Mouse (Mus musculus): ENCODE measurements around the gene Rhbdd1. TPM values are rescaled to one million over a fixed set of nuclear protein-coding genes. Genes with fewer than 3 reads are reported as not detected.
A peak's percentile ranks its signal among the peaks of the same experiment; 100 is the strongest.

Rhbdd1 gene
- polyA plus RNA-seq, 1 experiment from 2014 or later = 6.8 TPM

- H3K9ac ChIP-seq (ENCODE audit: low read depth, low read length) = no peak overlapping the region
- no peaks in the 10 kb centered on the region for H3K9me3 ChIP-seq (ENCODE audit: control insufficient read depth, low read length)
- 19% methylated on average over 4 of the region's 4 CpGs for WGBS
- no peaks in the 10 kb centered on the region for H3K36me3 ChIP-seq (ENCODE audit: control insufficient read depth, insufficient read depth, low read length)
- DNase-seq (ENCODE audit: low spot score) = peak; percentile 59
- H3K4me1 ChIP-seq (ENCODE audit: control insufficient read depth, insufficient read depth, low read length) = peaks cover 9% of the 10 kb centered on the region; the same call in 1 of the 2 replicates
- H3K27me3 ChIP-seq (replicated peaks; ENCODE audit: control insufficient read depth, insufficient read depth, low read length) = no peaks in the 10 kb centered on the region
- no peak overlapping the region for H3K4me2 ChIP-seq (ENCODE audit: low read depth, low read length)
- ATAC-seq (ENCODE audit: low read depth) = no peak
- H3K4me3 ChIP-seq (ENCODE audit: low read depth, low read length) = no peak overlapping the region
- no peak overlapping the region for H3K27ac ChIP-seq (replicated peaks; ENCODE audit: low read depth, low read length)
Observed at GRCm38 (mm10) chr1:82361240-82361639, 45.0 kb downstream of the Rhbdd1 start.

GRCm38 (mm10) chr1:82362165-82362564 is 45.9 kb downstream of the Rhbdd1 start:
- Histone ChIP-seq H3K27ac (replicated peaks; ENCODE audit: low read depth, low read length) (no peak overlapping the region), H3K4me3 (ENCODE audit: low read depth, low read length) (no peak overlapping the region), H3K4me1 (ENCODE audit: control insufficient read depth, insufficient read depth, low read length) (peaks cover 9% of the 10 kb centered on the region; the same call in 1 of the 2 replicates), H3K27me3 (replicated peaks; ENCODE audit: control insufficient read depth, insufficient read depth, low read length) (no peaks in the 10 kb centered on the region), H3K9ac (ENCODE audit: low read depth, low read length) (no peak overlapping the region), H3K9me3 (ENCODE audit: control insufficient read depth, low read length) (no peaks in the 10 kb centered on the region), H3K4me2 (ENCODE audit: low read depth, low read length) (no peak overlapping the region), H3K36me3 (ENCODE audit: control insufficient read depth, insufficient read depth, low read length) (no peaks in the 10 kb centered on the region)
- DNase-seq (ENCODE audit: low spot score) (peak; percentile 69), ATAC-seq (ENCODE audit: low read depth) (peak; percentile 26; the same call in 1 of the 2 replicates)
- WGBS = 30% methylated on average over 6 of the region's 6 CpGs

GRCm38 (mm10) chr1:82364047-82364446 is 47.8 kb downstream of the Rhbdd1 start:
- Histone ChIP-seq H3K4me3 (ENCODE audit: low read depth, low read length) (no peak overlapping the region), H3K4me2 (ENCODE audit: low read depth, low read length) (no peak overlapping the region), H3K9ac (ENCODE audit: low read depth, low read length) (no peak overlapping the region), H3K27me3 (replicated peaks; ENCODE audit: control insufficient read depth, insufficient read depth, low read length) (no peaks in the 10 kb centered on the region), H3K9me3 (ENCODE audit: control insufficient read depth, low read length) (no peaks in the 10 kb centered on the region), H3K27ac (replicated peaks; ENCODE audit: low read depth, low read length) (no peak overlapping the region), H3K36me3 (ENCODE audit: control insufficient read depth, insufficient read depth, low read length) (no peaks in the 10 kb centered on the region), H3K4me1 (ENCODE audit: control insufficient read depth, insufficient read depth, low read length) (peaks cover 9% of the 10 kb centered on the region; the same call in 1 of the 2 replicates)
- no peak for DNase-seq (ENCODE audit: low spot score)
- no peak for ATAC-seq (ENCODE audit: low read depth)
- WGBS = 69% methylated on average over 7 of the region's 7 CpGs

- Histone ChIP-seq H3K9me3 (ENCODE audit: control insufficient read depth, low read length) (no peaks in the 10 kb centered on the region), H3K4me1 (ENCODE audit: control insufficient read depth, insufficient read depth, low read length) (peaks cover 9% of the 10 kb centered on the region; the same call in 1 of the 2 replicates), H3K36me3 (ENCODE audit: control insufficient read depth, insufficient read depth, low read length) (no peaks in the 10 kb centered on the region), H3K4me2 (ENCODE audit: low read depth, low read length) (no peak overlapping the region), H3K9ac (ENCODE audit: low read depth, low read length) (no peak overlapping the region), H3K4me3 (ENCODE audit: low read depth, low read length) (no peak overlapping the region), H3K27me3 (replicated peaks; ENCODE audit: control insufficient read depth, insufficient read depth, low read length) (no peaks in the 10 kb centered on the region), H3K27ac (replicated peaks; ENCODE audit: low read depth, low read length) (no peak overlapping the region)
- WGBS = 72% methylated on average over 6 of the region's 6 CpGs
- DNase-seq (ENCODE audit: low spot score) = no peak
- ATAC-seq (ENCODE audit: low read depth) = no peak
Observed at GRCm38 (mm10) chr1:82364468-82364867, 48.2 kb downstream of the Rhbdd1 start.

GRCm38 (mm10) chr1:82371636-82372428 is 55.6 kb downstream of the Rhbdd1 start:
- 0 out of 2 replicates have a peak, but pooled peaks cover 3% of the 10 kb centered on the region for H3K4me1 ChIP-seq (ENCODE audit: control insufficient read depth, insufficient read depth, low read length)
- H3K9me3 ChIP-seq (ENCODE audit: control insufficient read depth, low read length) = no peaks in the 10 kb centered on the region
- ATAC-seq (ENCODE audit: low read depth) (no peak), DNase-seq (ENCODE audit: low spot score) (no peak)
- no peak overlapping the region for H3K9ac ChIP-seq (ENCODE audit: low read depth, low read length)
- H3K36me3 ChIP-seq (ENCODE audit: control insufficient read depth, insufficient read depth, low read length) = no peaks in the 10 kb centered on the region
- no peak overlapping the region for H3K27ac ChIP-seq (replicated peaks; ENCODE audit: low read depth, low read length)
- no peak overlapping the region for H3K4me3 ChIP-seq (ENCODE audit: low read depth, low read length)
- WGBS = 76% methylated on average over 5 of the region's 5 CpGs
- no peaks in the 10 kb centered on the region for H3K27me3 ChIP-seq (replicated peaks; ENCODE audit: control insufficient read depth, insufficient read depth, low read length)
- H3K4me2 ChIP-seq (ENCODE audit: low read depth, low read length) = no peak overlapping the region

GRCm38 (mm10) chr1:82373924-82374323 is 57.7 kb downstream of the Rhbdd1 start:
- no peak overlapping the region for H3K4me2 ChIP-seq (ENCODE audit: low read depth, low read length)
- 95% methylated on average over 8 of the region's 8 CpGs for WGBS

GRCm38 (mm10) chr1:82374831-82375358 is 58.6 kb downstream of the Rhbdd1 start:
- Histone ChIP-seq H3K4me3 (ENCODE audit: low read depth, low read length) (no peak overlapping the region), H3K4me2 (ENCODE audit: low read depth, low read length) (no peak overlapping the region), H3K9ac (ENCODE audit: low read depth, low read length) (no peak overlapping the region), H3K36me3 (ENCODE audit: control insufficient read depth, insufficient read depth, low read length) (no peaks in the 10 kb centered on the region), H3K27ac (replicated peaks; ENCODE audit: low read depth, low read length) (no peak overlapping the region), H3K27me3 (replicated peaks; ENCODE audit: control insufficient read depth, insufficient read depth, low read length) (no peaks in the 10 kb centered on the region), H3K9me3 (ENCODE audit: control insufficient read depth, low read length) (no peaks in the 10 kb centered on the region), H3K4me1 (ENCODE audit: control insufficient read depth, insufficient read depth, low read length) (0 out of 2 replicates have a peak, but pooled peaks cover 3% of the 10 kb centered on the region)
- 12% methylated on average over 4 of the region's 4 CpGs for WGBS
- peak; percentile 23 for DNase-seq (ENCODE audit: low spot score)
- ATAC-seq (ENCODE audit: low read depth) = no peak

More at GRCm38 (mm10) chr1:82373924-82374323, 57.7 kb downstream of the Rhbdd1 start:
- DNase-seq (ENCODE audit: low spot score) = no peak
- H3K9me3 ChIP-seq (ENCODE audit: control insufficient read depth, low read length) = no peaks in the 10 kb centered on the region
- H3K27ac ChIP-seq (replicated peaks; ENCODE audit: low read depth, low read length) = no peak overlapping the region
- no peaks in the 10 kb centered on the region for H3K27me3 ChIP-seq (replicated peaks; ENCODE audit: control insufficient read depth, insufficient read depth, low read length)
- ATAC-seq (ENCODE audit: low read depth) = no peak
- H3K36me3 ChIP-seq (ENCODE audit: control insufficient read depth, insufficient read depth, low read length) = no peaks in the 10 kb centered on the region
- H3K4me3 ChIP-seq (ENCODE audit: low read depth, low read length) = no peak overlapping the region
- no peak overlapping the region for H3K9ac ChIP-seq (ENCODE audit: low read depth, low read length)
- 0 out of 2 replicates have a peak, but pooled peaks cover 3% of the 10 kb centered on the region for H3K4me1 ChIP-seq (ENCODE audit: control insufficient read depth, insufficient read depth, low read length)

GRCm38 (mm10) chr1:82375452-82375851 is 59.2 kb downstream of the Rhbdd1 start:
- no peaks in the 10 kb centered on the region for H3K9me3 ChIP-seq (ENCODE audit: control insufficient read depth, low read length)
- ATAC-seq (ENCODE audit: low read depth) (0 out of 2 replicates have a peak, but pooled peaks have one; percentile 9), DNase-seq (ENCODE audit: low spot score) (no peak)
- H3K4me2 ChIP-seq (ENCODE audit: low read depth, low read length) = no peak overlapping the region
- no peaks in the 10 kb centered on the region for H3K36me3 ChIP-seq (ENCODE audit: control insufficient read depth, insufficient read depth, low read length)
- H3K9ac ChIP-seq (ENCODE audit: low read depth, low read length) = no peak overlapping the region
- H3K4me1 ChIP-seq (ENCODE audit: control insufficient read depth, insufficient read depth, low read length) = 0 out of 2 replicates have a peak, but pooled peaks cover 3% of the 10 kb centered on the region
- H3K27ac ChIP-seq (replicated peaks; ENCODE audit: low read depth, low read length) = no peak overlapping the region
- H3K27me3 ChIP-seq (replicated peaks; ENCODE audit: control insufficient read depth, insufficient read depth, low read length) = no peaks in the 10 kb centered on the region
- 37% methylated on average over 3 of the region's 3 CpGs for WGBS
- H3K4me3 ChIP-seq (ENCODE audit: low read depth, low read length) = no peak overlapping the region

Measured in embryonic facial prominence, embryonic 14.5 days (tissue).